Mouse (Mus musculus): ENCODE data around the gene Msh4.

DNA sequence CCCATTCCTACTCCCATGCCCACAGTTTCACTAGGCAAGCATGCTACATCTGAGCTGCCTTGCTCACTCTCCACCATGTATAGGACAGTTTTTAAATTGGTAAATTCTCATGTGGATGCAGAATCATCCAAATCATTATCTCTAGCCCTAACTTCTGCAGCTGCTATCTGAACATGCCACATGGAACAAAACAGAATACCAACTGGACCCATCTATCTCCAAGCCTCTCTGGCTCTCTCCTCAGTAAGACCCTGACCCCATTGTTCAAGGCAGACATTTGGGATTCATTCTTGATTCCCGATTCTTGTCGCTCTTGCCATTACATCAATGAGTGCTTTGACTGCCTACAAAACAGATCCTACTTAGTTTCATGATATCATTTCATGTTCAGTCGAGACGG lies 59.8 kb downstream of the Msh4 start:
- TF ChIP-seq CTCF (IDR thresholded peaks at IDR 0.05; ENCODE audit: low read depth, low read length) (no peak), POLR2AphosphoS5 (IDR thresholded peaks at IDR 0.05; ENCODE audit: insufficient replicate concordance, low read depth, low read length) (no peak)
